Mouse (Mus musculus): ENCODE results near the gene Golm1.

- TF ChIP-seq CTCF (IDR thresholded peaks at IDR 0.05; ENCODE audit: low read depth) (no peak), EP300 (optimal IDR thresholded peaks at IDR 0.05) (no peak)
Observed at GRCm38 (mm10) chr13:59660371-59660770, 15.2 kb downstream of the Golm1 start.
